Mouse (Mus musculus) right cerebral cortex, postnatal 36 days (tissue): ENCODE data around the gene Pspc1.
"Not testable (repeated sequence)": the region's sequence is repeated elsewhere in the genome, so short reads cannot be mapped to it uniquely, and the experiment has no call there.

ENCODE experiments used
- DNase-seq, 2 experiments: peaks; one replicate each; pipeline ENCODE4 v3.0.0; 2022; ENCODE audit warnings: low spot score in 2 of 2, mixed read lengths in 1 of 2

Gene Pspc1

GRCm38 (mm10) chr14:56778200-56778932 is at the start of gene Pspc1:
TSS of gene Pspc1 (minus strand) at chr14:56778316.
- peak; percentile 95 to 96 for DNase-seq

DNA sequence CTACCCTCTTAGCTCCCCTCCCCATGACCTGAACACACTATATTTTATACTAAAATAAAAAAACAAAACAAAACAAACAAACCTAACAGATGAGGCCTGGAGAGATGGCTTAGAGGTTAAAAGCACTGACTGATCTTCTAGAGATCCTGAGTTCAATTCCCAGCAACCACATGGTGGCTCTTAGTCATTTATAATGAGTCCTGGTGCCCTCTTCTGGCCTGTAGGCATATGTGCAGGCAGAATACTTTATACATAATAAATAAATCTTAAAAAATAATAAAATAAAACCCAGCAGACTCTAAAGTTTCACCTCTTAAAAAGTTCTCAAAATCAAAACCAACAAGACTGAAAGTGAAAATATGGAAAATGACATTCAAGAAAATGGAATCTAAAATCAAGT is 46.4 kb upstream of the Pspc1 start:
- no peak for DNase-seq

- no peak for DNase-seq
Observed at GRCm38 (mm10) chr14:56817616-56818015, 39.5 kb upstream of the Pspc1 start.

DNA sequence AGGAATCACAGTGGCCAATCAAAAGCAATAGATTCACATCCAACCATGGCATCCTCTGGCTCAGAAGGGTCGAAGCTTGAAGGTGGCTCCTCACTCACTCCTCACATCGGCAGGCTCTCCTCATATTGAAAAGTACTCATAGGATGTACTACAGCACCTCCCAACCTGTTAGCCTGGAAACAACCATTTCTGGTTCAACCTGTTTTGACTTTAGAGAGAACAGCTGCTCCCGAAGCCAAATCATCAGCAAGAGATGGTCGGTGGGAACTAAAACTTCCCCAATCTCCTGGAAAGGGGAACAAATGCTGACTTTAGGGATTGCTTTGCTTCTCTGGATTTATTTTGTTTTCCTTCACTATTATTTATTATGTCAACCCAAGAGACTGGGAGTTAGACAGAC is 39.0 kb upstream of the Pspc1 start:
- DNase-seq: no peak

- DNase-seq: no peak
Observed at GRCm38 (mm10) chr14:56816541-56816940, 38.4 kb upstream of the Pspc1 start.

DNA sequence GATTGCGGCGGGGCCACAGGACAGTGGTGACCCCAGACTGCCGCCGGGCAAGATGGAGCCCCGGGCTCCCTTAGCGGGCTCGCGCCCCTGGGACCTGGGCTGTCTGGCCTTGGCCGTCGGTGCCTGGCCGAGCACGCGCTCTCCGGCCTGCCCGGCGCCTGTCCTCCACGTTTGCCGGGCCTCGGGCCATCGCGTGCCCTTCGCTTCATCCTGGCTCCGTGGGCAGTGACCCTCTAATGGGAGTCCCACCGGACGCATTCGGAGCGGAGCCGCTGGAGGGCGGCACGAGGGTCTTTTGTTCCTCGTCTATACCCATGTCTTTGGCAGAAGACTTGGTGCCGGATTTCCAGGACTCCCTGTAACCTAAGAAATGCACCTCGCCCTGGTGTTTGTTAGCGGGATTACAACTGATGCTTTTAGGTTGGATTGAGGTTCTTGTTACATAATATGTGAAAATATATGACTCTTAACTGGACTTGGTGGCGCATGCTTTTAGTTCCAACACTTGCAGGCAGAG is 34.5 kb upstream of the Pspc1 start:
- DNase-seq: peak; percentile 68 to 70

- DNase-seq: peak; percentile 92 to 94
Observed at GRCm38 (mm10) chr14:56811701-56812339, 33.7 kb upstream of the Pspc1 start, which contains the start of gene Zmym5. TSS of gene Zmym5 (minus strand) at chr14:56811716.

DNA sequence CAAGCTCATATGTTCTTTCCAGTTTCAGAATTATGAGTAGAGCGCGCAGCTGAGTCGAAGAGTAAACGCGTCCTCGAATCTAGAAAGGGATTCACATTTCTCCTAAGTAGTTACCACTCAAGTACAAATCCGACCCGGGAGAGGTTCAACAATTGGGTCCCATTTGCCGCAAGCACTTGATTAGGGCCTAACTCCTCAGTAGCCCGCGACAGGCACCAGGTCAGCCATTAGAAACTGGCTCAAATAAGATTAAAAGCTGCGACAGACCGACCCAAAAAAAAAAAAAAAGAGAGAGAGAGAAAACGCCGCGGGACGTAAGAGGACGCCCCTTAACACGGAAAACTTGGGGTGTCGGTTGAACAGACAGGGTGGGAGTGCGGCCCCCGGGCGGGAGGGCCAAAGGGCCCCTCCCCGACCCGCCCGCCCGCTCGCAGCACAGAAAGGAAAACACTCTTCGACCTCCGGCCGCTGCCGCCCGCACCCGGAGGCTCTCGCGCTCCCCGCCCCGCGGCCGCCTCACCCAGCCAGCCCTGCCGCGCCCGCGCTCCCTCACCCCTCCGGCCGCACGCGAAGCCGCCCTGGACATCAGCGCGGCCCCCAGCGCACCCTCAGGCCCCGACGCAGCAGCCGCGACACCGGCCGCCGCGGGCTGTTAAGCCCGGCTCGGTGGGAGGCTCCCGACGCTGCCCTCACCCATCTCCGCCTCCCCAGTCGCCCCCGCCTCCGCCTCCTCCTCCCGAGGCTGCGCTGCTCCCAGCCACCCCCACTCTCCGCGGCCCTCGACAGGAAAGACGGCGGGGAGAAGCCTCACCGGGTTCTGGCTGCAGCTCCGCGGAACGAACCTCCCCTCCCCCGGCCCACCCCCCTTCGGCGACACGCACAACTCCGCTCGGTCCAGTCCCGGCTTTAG is 32.9 kb upstream of the Pspc1 start:
- peak in 1 of 2 experiments; percentile 8 for DNase-seq

DNA sequence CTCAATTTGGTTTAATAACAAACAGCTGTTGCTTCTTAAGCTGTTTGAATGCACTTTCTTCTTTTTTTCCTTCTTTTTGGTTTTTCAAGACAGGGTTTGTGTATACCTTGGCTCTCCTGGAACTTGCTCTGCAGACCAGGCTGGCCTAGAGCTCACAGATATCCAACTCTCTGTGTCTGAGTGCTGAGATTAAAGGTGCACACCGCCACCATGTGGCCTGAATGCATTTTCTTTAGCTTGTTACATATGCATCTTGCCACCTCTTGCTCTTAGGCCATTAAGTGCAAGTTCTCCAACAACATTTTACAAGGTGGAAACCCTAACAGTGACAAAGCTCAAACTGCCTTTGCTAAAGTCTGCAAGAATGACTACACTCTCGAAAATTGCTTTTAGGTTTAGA is 15.1 kb upstream of the Pspc1 start:
- no peak for DNase-seq

GRCm38 (mm10) chr14:56784575-56784974 is 6.5 kb upstream of the Pspc1 start:
- DNase-seq: no peak

DNA sequence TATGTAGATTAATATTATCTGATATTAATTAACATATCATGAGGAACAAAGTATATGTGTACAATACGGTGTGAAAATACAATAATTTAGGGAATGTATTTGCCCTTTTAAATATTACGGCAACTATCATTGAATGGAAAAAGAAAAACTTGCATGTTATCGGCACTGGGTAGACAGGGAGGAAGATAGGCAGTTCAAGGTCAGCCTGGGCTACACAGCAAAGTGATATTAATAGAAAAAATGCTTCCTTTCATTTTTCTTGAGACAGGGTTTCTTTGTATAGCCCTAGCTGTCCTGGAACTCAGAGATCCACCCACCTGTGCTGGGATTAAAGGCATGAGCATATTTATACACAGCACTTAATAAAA is 801 bp upstream of the Pspc1 start:
- DNase-seq: no peak

DNA sequence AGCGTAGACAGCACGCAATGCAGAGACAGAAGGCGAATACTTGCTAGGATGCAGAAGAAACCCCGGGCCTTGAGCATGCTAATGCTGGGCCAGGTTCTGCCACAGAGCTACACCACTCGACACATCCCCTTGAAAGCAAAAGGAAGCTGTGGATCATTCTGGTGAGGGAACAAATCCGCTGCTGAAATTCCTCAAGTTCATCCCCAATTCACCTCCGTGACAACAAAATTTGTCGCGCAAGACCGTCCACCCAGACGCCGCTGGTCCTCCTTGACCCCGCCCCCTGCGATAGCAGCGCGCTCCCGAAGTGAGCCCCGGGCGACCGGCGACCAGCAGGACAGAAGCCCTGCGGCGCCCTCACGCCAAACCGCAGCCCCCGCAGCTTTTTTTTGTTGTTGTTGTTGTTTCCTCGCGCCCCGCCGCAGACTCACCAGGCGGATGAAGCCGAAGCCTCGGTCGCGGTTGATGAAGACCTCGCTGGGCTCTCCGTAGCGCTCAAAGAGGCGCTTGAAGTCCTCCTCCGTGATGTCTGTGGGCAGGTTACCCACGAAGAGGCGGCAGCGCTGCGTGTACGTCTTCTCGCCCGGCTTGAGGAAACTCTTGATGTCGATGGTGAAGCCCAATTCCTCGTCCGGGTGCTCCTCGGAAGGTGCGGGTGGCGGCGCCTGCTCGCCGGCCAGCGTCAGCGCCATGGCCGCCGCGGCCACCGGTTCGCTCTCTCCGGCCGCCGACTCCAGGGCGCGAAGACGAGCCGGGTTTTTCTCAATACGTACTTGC is 568 bp downstream of the Pspc1 start:
- peak; percentile 44 to 45 for DNase-seq

DNA sequence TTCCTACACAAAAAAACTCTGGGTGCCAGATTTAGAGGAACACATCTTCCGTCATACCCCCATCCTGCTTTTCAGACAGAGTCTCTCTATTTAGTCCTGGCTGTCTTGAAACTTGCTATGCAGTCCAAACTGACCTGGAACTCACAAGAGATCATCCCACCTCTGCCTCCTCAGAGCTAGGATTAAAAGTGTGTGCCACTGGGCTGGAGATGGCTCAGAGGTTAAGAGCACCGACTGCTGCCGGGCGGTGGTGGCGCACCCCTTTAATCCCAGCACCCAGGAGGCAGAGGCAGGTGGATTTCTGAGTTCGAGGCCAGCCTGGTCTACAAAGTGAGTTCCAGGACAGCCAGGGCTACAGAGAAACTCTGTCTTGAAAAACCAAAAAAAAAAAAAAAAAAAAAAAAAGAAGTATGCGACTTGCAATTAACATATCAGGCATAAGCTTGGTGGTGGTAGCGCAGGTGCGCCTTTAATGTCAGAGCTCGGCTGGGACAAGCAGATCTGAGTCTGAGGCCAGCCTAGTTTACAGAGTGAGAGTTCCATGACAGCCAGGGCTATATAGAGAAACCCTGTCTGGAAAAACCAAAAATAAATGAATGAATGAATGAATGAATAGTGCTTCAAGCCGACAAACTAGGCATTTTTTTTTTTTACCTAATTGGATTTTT is 1.4 kb downstream of the Pspc1 start:
- no peak for DNase-seq

DNA sequence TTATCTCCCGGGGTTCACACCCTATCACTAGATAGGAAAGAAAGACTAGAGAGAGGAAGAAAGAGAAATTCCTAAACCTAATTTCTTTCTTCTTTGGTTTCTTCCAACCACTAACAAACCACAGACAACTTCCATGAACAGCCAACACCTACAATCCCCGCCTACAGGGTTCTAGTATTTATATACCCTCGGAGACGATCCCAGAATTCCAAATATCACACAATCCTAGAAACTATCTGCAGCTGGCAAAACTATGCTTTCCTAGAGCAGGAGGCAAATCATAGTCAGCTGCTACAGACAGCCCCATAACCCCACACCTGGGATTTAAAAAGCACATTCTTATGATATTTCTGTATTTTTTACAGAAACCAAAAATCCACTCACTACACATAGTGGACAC is 2.7 kb downstream of the Pspc1 start:
- DNase-seq: peak in 1 of 2 experiments; percentile 29

DNA sequence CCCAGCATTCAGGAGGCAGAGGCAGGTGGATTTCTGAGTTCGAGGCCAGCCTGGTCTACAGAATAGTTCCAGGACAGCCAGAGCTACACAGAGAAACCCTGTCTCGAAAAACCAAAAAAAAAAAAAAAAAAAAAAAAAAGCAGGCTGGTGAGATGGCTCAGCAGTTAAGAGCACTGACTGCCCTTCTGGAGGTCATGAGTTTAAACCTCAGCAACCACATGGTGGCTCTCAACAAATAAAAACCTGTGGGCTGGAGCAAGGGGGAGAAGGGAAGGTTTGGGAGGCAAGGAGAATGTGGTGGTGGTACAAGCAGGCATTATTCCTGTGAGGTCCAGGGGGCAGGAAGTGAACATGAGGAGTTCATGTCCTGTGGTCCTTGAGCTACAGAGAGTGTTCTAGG is 11.7 kb downstream of the Pspc1 start:
- DNase-seq: not testable (repeated sequence)

DNA sequence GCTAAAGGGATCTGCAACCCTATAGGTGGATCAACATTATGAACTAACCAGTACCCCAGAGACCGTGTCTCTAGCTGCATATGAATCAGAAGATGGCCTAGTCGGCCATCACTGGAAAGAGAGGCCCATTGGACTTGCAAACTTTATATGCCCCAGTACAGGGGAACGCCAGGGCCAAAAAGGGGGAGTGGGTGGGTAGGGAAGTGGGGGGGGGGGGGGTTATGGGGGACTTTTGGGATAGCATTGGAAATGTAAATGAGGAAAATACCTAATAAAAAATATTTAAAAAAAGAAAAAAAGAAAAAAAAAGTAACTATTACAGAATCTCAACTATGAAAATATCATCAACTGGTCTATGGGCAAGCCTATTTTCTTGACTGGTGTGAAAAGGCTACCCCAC is 13.0 kb downstream of the Pspc1 start:
- not testable (repeated sequence) for DNase-seq

DNA sequence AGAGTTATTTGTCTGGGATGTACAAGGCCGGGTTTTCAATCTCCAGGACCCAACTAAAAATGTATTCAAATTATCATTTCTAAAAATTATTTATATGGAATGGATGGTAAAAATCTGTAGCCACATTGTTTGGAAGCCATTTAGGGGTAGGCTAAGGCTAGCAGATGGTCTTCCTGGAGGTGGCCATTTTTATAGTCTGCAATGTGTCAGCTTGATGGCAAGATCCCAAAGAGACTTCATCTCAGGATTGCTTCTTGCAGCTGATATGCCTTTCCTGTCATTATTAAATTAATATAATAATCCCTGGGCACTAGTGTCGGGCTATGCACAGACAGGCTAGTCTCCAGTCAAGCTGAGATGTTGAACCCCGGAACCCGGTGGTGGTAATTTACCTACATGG is 26.8 kb downstream of the Pspc1 start:
- DNase-seq: no peak

DNA sequence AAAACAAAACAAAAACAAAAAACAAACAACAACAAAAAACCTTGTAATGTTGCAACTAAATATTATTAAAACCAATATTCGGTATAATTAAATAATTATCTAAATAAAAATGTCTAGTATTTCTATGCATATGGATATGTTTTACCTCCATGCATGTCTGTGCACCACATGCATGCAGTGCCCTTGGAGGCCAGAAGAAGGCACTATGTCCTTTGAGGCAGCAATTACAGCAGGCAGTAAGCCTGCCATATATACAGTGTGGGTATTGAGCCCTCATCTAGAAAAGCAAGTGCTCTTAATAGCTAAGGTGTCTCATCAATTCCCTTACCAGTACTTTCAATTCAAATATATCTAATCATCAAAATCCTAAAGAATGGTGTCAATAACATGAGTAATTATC is 37.9 kb downstream of the Pspc1 start:
- no peak for DNase-seq

- DNase-seq: no peak
Observed at GRCm38 (mm10) chr14:56726493-56726892, 51.6 kb downstream of the Pspc1 start.

DNA sequence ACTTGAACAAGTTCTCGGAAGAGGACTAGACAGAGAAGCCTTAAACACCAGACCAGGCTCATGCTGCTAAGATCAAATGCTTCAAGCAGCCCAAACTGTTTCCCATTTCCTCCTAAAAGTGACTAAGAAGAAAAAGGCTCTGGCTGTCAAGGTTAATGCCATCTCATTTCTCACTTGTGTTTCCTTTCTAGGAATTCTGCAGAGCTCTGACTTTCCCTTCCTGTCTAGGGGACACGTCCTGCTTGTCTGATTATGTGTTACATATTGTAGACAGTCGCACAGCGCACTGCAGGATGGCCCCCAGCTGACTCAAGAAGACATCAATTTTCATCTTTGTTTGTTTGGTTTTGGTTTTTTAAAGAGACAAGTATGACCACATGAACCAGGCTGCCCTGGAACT is 72.4 kb downstream of the Pspc1 start:
- no peak for DNase-seq

- no peak for DNase-seq
Observed at GRCm38 (mm10) chr14:56702644-56703043, 75.5 kb downstream of the Pspc1 start.
